Mouse (Mus musculus) embryonic fibroblast, embryonic 13.5 days (primary cell): Measurements from ENCODE around the gene Aqp11.

Source experiments
- CTCF ChIP-seq: IDR thresholded peaks from 2 replicates; pipeline ENCODE4 v1.5.1; 2011; ENCODE audit warnings: mild to moderate bottlenecking, control low read depth, low read length, moderate library complexity, borderline replicate concordance; ENCODE audit not compliant: insufficient read depth
- POLR2A ChIP-seq: IDR thresholded peaks from 2 replicates; pipeline ENCODE4 v1.6.1; 2011; ENCODE audit warnings: low read depth, mild to moderate bottlenecking, control low read depth, low read length, moderate library complexity

- TF ChIP-seq CTCF (no peak), POLR2A (no peak)
Measured at GRCm38 (mm10) chr7:97707123-97707522, 31.0 kb downstream of the Aqp11 start.
